Mouse (Mus musculus): ENCODE results near the gene Dusp2.

GRCm38 (mm10) chr2:127338833-127339232 lies 2.9 kb downstream of the Dusp2 start:
- TF ChIP-seq POLR2A (IDR thresholded peaks at IDR 0.05; ENCODE audit: insufficient read depth, low read depth, low read length) (no peak), CTCF (IDR thresholded peaks at IDR 0.05; ENCODE audit: insufficient read depth, low read depth, low read length) (no peak)
